Mouse (Mus musculus) urinary bladder, postnatal 14 days (tissue): ENCODE data around the gene Fem1a.

ENCODE experiments used
- DNase-seq: peaks from one replicate; pipeline ENCODE4 v3.0.0; 2021; ENCODE audit warnings: low spot score

The Fem1a gene

DNA sequence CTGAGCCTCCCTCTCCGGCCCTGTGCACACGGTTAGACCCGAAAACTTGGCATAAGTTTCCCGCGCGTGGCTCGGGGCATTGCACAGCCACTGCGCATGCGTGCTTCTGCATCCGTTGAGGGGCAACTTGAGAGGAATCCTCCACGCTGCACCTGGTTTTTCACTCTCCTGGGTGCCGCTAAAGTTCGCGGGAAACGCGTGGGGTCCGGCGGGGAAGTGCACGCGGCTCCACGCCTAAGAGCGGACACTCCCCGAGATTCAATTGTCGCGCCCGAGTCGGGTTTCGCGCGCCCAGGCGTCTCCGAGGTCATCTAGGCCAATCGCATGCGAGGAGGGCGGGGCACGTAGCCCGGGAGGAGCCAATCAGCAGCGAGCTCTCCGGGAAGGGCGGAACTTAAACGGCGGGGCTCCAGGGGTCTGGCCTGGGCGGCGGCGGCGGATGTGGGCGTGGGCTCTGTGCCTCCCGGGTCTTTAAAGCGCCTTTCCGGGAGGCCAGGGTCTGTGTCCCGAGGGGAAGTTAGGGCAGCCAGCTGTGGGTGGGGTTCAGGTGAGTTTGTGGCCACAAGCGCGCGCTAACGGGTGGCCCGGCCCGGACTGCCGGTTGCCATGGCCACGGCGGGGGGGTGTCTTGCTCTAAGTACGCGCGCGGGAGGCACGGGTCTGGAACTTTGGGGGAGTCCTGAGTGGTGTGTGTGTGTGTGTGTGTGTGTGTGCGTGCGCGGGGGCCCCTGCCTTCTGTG, 47.4 kb downstream of the Fem1a start:
- peak; percentile 96 for DNase-seq

DNA sequence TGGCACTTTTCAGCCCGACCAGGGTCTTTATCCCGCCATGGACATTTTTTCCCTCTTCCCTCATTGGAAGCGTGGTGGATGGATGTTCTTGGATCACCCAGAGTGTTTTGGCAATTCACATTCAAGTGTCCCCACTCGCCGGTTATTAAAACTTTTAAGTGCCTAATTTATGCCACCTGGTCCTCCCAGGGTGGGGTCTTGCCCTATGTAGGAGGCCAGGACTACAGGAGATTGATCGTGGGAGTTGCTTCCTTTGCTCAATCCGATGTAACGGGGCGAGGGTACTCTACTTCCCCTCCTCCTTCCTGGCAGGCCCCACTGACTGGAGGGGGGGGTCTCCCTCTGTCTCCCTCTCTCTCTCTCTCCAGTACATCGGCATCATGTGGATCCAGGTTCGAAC, 48.1 kb downstream of the Fem1a start:
- no peak for DNase-seq

DNA sequence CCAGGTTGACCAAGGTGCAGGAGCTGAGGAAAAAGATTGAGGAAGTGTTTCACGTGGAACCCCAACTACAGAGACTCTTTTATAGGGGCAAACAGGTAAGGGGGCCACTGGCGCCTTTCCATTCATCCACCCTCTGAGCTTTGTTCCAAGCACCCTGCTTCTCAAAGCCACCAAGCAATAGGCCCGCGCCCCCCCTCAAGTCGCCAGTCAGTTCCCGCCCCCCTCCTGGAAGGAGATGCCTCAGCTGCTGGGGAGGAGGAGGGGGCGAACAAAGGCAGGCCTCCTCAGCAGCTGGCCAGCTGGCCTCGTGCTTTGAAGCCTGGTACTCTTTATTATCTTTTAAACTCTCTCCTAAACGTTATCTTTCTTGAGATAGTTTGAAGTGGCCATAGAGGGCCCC, 48.5 kb downstream of the Fem1a start:
- no peak for DNase-seq

DNA sequence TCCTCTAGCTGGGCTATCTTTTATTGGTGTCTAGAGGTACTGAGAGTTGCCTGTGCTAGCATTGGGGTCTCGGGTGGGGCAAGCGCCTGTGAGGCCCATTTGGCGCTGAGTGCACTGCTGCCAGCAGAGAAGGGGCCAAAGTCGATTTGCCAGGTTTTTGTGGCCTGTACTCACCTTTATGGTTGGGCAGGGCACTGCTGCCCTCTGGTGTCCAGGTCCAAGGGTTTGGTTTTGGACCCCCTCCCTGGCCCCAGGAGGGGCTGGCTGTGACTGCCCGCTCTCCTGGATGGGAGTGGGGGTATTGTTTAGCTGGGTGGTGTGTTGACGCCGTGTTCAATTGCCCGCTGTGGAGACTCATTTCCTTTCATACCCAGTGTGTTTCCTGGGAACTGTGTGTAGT, 49.2 kb downstream of the Fem1a start:
- DNase-seq: no peak

DNA sequence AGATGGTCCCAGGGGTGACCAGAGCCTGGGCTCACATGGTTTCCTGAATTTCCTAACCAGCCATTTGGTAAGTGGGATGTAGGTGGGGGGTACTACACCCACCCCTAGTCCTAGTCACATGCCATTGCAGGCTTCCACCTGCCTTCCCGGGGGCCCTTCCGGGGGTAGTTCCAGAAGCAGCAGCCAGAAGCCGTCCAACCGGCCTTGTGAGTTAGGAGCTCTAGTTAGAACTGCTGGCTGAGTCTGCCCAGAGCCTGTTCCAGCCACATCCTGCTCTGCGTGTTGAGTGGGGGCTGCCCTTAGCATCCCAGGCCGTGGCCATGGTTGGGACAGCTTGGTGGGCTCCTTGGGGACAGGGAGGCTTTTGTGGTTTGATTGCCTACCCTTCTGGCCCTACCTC, 51.5 kb downstream of the Fem1a start:
- peak; percentile 87 for DNase-seq

DNA sequence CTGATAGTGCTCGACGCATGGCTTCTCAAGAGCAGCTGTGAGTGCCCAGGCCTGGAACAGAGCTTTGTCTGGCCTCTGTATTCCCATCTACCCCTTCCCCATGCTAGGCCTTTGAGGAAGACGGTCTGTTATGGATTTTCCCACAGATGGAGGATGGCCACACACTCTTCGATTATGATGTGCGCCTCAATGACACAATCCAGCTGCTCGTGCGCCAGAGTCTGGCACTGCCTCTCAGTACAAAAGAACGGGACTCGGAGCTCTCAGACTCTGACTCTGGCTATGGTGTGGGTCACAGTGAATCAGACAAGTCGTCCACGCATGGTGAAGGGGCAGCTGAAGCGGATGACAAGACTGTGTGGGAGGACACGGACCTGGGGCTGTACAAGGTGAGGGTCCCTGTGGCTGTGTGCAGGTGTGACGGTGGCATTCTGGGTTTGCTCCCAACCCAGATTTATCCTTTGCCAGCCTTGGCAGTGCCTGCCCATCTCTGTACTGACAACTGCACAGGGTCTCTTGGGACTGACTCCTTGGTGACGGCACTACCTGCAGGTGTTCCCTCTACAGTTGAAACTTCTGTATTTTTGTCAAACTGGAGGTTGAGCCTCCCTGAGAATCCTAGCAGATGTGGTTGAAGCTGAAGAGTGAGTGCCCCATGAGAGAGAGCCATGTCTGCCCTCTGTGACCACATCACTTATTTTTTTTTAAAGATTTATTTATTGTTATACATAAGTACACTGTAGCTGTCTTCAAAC, 52.8 kb downstream of the Fem1a start:
- no peak for DNase-seq
